Mouse (Mus musculus) G1E (cell line): Measurements from ENCODE around the gene Cep78.

Experiments
- CTCF ChIP-seq: IDR thresholded peaks from 2 replicates; pipeline ENCODE4 v1.5.1; 2012; ENCODE audit warnings: low read depth, low read length, inconsistent platforms, mixed read lengths
- TAL1 ChIP-seq: conservative IDR thresholded peaks from 2 replicates; pipeline ENCODE4 v1.6.1; 2012; ENCODE audit warnings: low read depth, low read length, inconsistent platforms, mixed read lengths

GRCm38 (mm10) chr19:15924181-15924865, 60.5 kb downstream of the Cep78 start:
- TF ChIP-seq CTCF, result no peak
- TF ChIP-seq TAL1, result no peak
